Comparison of ENCODE assay signal across 19 mouse cellular contexts in the genomic region with DNA sequence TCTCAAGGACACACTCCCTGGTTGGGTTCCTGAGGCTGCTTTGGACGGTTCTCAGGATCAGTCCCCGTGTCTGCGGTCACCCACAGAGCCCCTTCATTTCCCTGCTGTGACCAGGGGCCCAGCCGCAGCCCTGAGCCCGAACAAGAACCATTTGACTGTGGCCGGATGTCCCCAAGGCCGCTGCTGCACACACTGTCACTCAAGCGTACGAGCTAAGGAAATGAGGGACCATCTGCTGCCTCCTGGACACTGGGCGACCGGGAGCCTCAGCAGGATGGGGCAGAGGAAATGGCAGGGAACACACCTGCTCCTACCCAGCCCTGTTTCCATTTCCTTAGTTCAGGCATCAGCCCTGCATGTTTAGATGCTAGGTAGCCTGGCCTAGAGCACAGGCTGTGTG. TPM values are rescaled to one million over a fixed set of nuclear protein-coding genes. Genes with fewer than 3 reads are reported as not detected.
A peak's percentile ranks its signal among the peaks of the same experiment; 100 is the strongest.
DNase-seq lines count a peak whose midpoint lies in the region; ATAC-seq lines count a peak whose summit lies in the region.
"Had no signal": no experiment of that assay in that cellular context is flagged by ENCODE, and none has a peak within 500 bp of the region (broad histone marks: within the 10 kb centered on the region; RNA-seq: fewer than 3 reads in every experiment).

No protein-coding gene starts in this region.

- H3K4me1 ChIP-seq in hindbrain, embryonic 12.5 days = peaks cover 6% of the 10 kb centered on the region
- H3K4me1 ChIP-seq in hindbrain, embryonic 14.5 days (replicated peaks; ENCODE audit: control insufficient read depth, insufficient read depth, low read length) = no peaks in the 10 kb centered on the region
- H3K4me1 ChIP-seq in megakaryocyte, embryonic 14.5 days = peaks cover 20% of the 10 kb centered on the region
- peaks cover 13% of the 10 kb centered on the region for H3K4me1 ChIP-seq in intestine, embryonic 16.5 days (ENCODE audit: control insufficient read depth, insufficient read depth, low read length)
- H3K4me1 ChIP-seq: forebrain, embryonic 13.5 days had no signal

- no peak overlapping the region for H3K27ac ChIP-seq in hindbrain, embryonic 12.5 days
- no peak overlapping the region for H3K27ac ChIP-seq in hindbrain, embryonic 14.5 days
- peak overlapping the region; percentile 68 for H3K27ac ChIP-seq in intestine, embryonic 16.5 days (ENCODE audit: low read length)
- H3K27ac ChIP-seq: forebrain, embryonic 13.5 days; liver, embryonic 14.5 days had no signal

- no peak overlapping the region for H3K4me2 ChIP-seq in hindbrain, embryonic 12.5 days (replicated peaks)
- no peak overlapping the region for H3K4me2 ChIP-seq in hindbrain, embryonic 14.5 days (replicated peaks)
- no peak overlapping the region for H3K4me2 ChIP-seq in intestine, embryonic 16.5 days (ENCODE audit: low read depth, low read length)
- H3K4me2 ChIP-seq: forebrain, embryonic 13.5 days had no signal

- no peak overlapping the region for H3K4me3 ChIP-seq in hindbrain, embryonic 12.5 days
- no peak overlapping the region for H3K4me3 ChIP-seq in hindbrain, embryonic 14.5 days (replicated peaks; ENCODE audit: low read length)
- peak overlapping the region; percentile 20 for H3K4me3 ChIP-seq in megakaryocyte, embryonic 14.5 days (replicated peaks)
- H3K4me3 ChIP-seq in intestine, embryonic 16.5 days (ENCODE audit: low read length) = no peak overlapping the region
- H3K4me3 ChIP-seq: forebrain, embryonic 13.5 days had no signal

- 56% methylated on average over 11 of the region's 11 CpGs for WGBS in hindbrain, embryonic 12.5 days
- WGBS in hindbrain, embryonic 14.5 days = 32% methylated on average over 11 of the region's 11 CpGs
- 63% methylated on average over 11 of the region's 11 CpGs for WGBS in intestine, embryonic 16.5 days

- peaks cover 12% of the 10 kb centered on the region; the same call in 1 of the 2 replicates for H3K36me3 ChIP-seq in hindbrain, embryonic 12.5 days
- H3K36me3 ChIP-seq in hindbrain, embryonic 14.5 days (replicated peaks; ENCODE audit: control insufficient read depth, insufficient read depth) = peaks cover 15% of the 10 kb centered on the region
- H3K36me3 ChIP-seq in megakaryocyte, embryonic 14.5 days (replicated peaks; ENCODE audit: low read length) = peaks cover 36% of the 10 kb centered on the region
- no peaks in the 10 kb centered on the region; the same call in 1 of the 2 replicates for H3K36me3 ChIP-seq in intestine, embryonic 16.5 days (ENCODE audit: control insufficient read depth, insufficient read depth, low read length)

- 0 out of 2 replicates have a peak, but pooled peaks have one; percentile 29 for ATAC-seq in hindbrain, embryonic 12.5 days (ENCODE audit: low FRiP score)
- no peak for ATAC-seq in hindbrain, embryonic 14.5 days (ENCODE audit: low FRiP score)
- ATAC-seq in megakaryocyte, adult 5-6 weeks (ENCODE audit: poor library complexity, severe bottlenecking) = no peak
- peak; percentile 72 for ATAC-seq in common myeloid progenitor, adult 5-6 weeks (replicated peaks; ENCODE audit: low read depth, poor library complexity, severe bottlenecking)
- no peak for ATAC-seq in intestine, embryonic 16.5 days
- ATAC-seq: forebrain, embryonic 13.5 days; inflammation-experienced regulatory T-cells, adult 6 months had no signal

- no peak for DNase-seq in hindbrain, embryonic 14.5 days (ENCODE audit: low spot score)
- DNase-seq in gastrocnemius, adult 8-10 months (ENCODE audit: low spot score in 2 of 2) = no peak
- DNase-seq: adrenal gland, postnatal 14 days; heart, adult 18-20 months; left cerebral cortex, postnatal 4 days; retina, postnatal 1 day; thymus, postnatal 25 days had no signal

- H3K9ac ChIP-seq in hindbrain, embryonic 12.5 days = no peak overlapping the region
- H3K9ac ChIP-seq in hindbrain, embryonic 14.5 days = no peak overlapping the region
- no peak overlapping the region for H3K9ac ChIP-seq in intestine, embryonic 16.5 days (ENCODE audit: low read depth, low read length)
- H3K9ac ChIP-seq: forebrain, embryonic 13.5 days; liver, embryonic 14.5 days had no signal

- no peaks in the 10 kb centered on the region for H3K9me3 ChIP-seq in hindbrain, embryonic 12.5 days (replicated peaks)
- H3K9me3 ChIP-seq in hindbrain, embryonic 14.5 days (ENCODE audit: control insufficient read depth, low read length) = no peaks in the 10 kb centered on the region
- H3K9me3 ChIP-seq in megakaryocyte, embryonic 14.5 days = peaks cover 5% of the 10 kb centered on the region
- no peaks in the 10 kb centered on the region for H3K9me3 ChIP-seq in intestine, embryonic 16.5 days (ENCODE audit: control insufficient read depth, low read length)
- H3K9me3 ChIP-seq: forebrain, embryonic 13.5 days had no signal

- peaks cover 7% of the 10 kb centered on the region; the same call in 1 of the 2 replicates for H3K27me3 ChIP-seq in hindbrain, embryonic 12.5 days
- no peaks in the 10 kb centered on the region for H3K27me3 ChIP-seq in hindbrain, embryonic 14.5 days (ENCODE audit: control insufficient read depth, insufficient read depth, low read length)
- peaks cover 68% of the 10 kb centered on the region for H3K27me3 ChIP-seq in megakaryocyte, embryonic 14.5 days (replicated peaks)
- H3K27me3 ChIP-seq in intestine, embryonic 16.5 days (replicated peaks; ENCODE audit: control insufficient read depth, insufficient read depth, low read length) = no peaks in the 10 kb centered on the region

RNA-seq across cellular contexts. Expression of gene Tas1r2, which starts 2.4 kb away (rescaled TPM):
- polyA plus RNA-seq in hindbrain, embryonic 12.5 days (2016; fragmentation: Nextera tagmentation; extraction: Ambion mirVana) = not detected in 2 replicates
- not detected in 2 replicates for polyA plus RNA-seq in hindbrain, embryonic 14.5 days (2014; fragmentation: Nextera tagmentation; extraction: Ambion mirVana)
- polyA plus RNA-seq in megakaryocyte, embryonic 14.5 days (2012; ENCODE audit: insufficient read depth, low replicate concordance) = 0.48 TPM in 1 of 2 replicates, not detected in the other
- not detected in 2 replicates for total RNA-seq in megakaryocyte, adult 5-6 weeks (2015)
- not detected in 2 replicates for total RNA-seq in megakaryocyte, adult 5-6 weeks (2017)
- total RNA-seq in common myeloid progenitor, adult 5-6 weeks (2017) = not detected in 2 replicates
- not detected in 2 replicates for polyA plus RNA-seq in intestine, embryonic 16.5 days (2015; fragmentation: Nextera tagmentation; extraction: Ambion mirVana)
- total RNA-seq in gastrocnemius, adult 8-10 months (2022) = not detected
- total RNA-seq: adrenal gland, postnatal 14 days; heart, adult 18-20 months; layer of hippocampus, adult 18-20 months; left cerebral cortex, postnatal 4 days had no signal
- polyA plus RNA-seq: forebrain, embryonic 13.5 days; heart, postnatal 0 days; inflammation-experienced regulatory T-cells, adult 6 months; liver, embryonic 14.5 days; stomach, embryonic 16.5 days had no signal

RNA-seq across cellular contexts. Expression of gene Aldh4a1, which starts 28.2 kb away (rescaled TPM):
- 20.6 and 21.4 TPM in 2 replicates for polyA plus RNA-seq in hindbrain, embryonic 12.5 days (2016; fragmentation: Nextera tagmentation; extraction: Ambion mirVana)
- polyA plus RNA-seq in hindbrain, embryonic 14.5 days (2014; fragmentation: Nextera tagmentation; extraction: Ambion mirVana) = 18.1 and 18.8 TPM in 2 replicates
- 12.3 and 18.6 TPM in 2 replicates for polyA plus RNA-seq in megakaryocyte, embryonic 14.5 days (2012; ENCODE audit: insufficient read depth, low replicate concordance)
- 4.9 and 5.7 TPM in 2 replicates for total RNA-seq in megakaryocyte, adult 5-6 weeks (2015)
- total RNA-seq in megakaryocyte, adult 5-6 weeks (2017) = 5.8 and 8.9 TPM in 2 replicates
- total RNA-seq in common myeloid progenitor, adult 5-6 weeks (2017) = 9.1 and 11.2 TPM in 2 replicates
- polyA plus RNA-seq in intestine, embryonic 16.5 days (2015; fragmentation: Nextera tagmentation; extraction: Ambion mirVana) = 13.7 and 17.2 TPM in 2 replicates
- 10 to 100 TPM; 59.0 to 74.1 (median 66.3) TPM for total RNA-seq in gastrocnemius, adult 8-10 months (2022)

RNA-seq across cellular contexts. Expression of gene Gm21969, which starts 47.9 kb away (rescaled TPM):
- not detected in 2 replicates for polyA plus RNA-seq in hindbrain, embryonic 12.5 days (2016; fragmentation: Nextera tagmentation; extraction: Ambion mirVana)
- polyA plus RNA-seq in hindbrain, embryonic 14.5 days (2014; fragmentation: Nextera tagmentation; extraction: Ambion mirVana) = 0.07 TPM in 1 of 2 replicates, not detected in the other
- 0.03 TPM in 1 of 2 replicates, not detected in the other for polyA plus RNA-seq in megakaryocyte, embryonic 14.5 days (2012; ENCODE audit: insufficient read depth, low replicate concordance)
- total RNA-seq in megakaryocyte, adult 5-6 weeks (2015) = not detected in 2 replicates
- not detected in 2 replicates for total RNA-seq in megakaryocyte, adult 5-6 weeks (2017)
- total RNA-seq in common myeloid progenitor, adult 5-6 weeks (2017) = not detected in 2 replicates
- not detected in 2 replicates for polyA plus RNA-seq in intestine, embryonic 16.5 days (2015; fragmentation: Nextera tagmentation; extraction: Ambion mirVana)
- total RNA-seq in gastrocnemius, adult 8-10 months (2022) = not detected
- total RNA-seq: adrenal gland, postnatal 14 days; heart, adult 18-20 months; layer of hippocampus, adult 18-20 months; neutrophil, adult 5-6 weeks had no signal
- polyA plus RNA-seq: forebrain, embryonic 13.5 days; heart, postnatal 0 days; inflammation-experienced regulatory T-cells, adult 6 months; liver, embryonic 14.5 days; stomach, embryonic 16.5 days had no signal

Comparison
In these comparisons a context has a peak if more than half of its experiments do, and no peak if none do; other contexts are left out.
1. ATAC-seq: peak in hindbrain, embryonic 12.5 days (single experiment) and common myeloid progenitor, adult 5-6 weeks (single experiment); none in hindbrain, embryonic 14.5 days (single experiment), megakaryocyte, adult 5-6 weeks (single experiment) and intestine, embryonic 16.5 days (single experiment).